Mouse (Mus musculus): ENCODE measurements around the gene Xaf1.
"Not testable (repeated sequence)": the region's sequence is repeated elsewhere in the genome, so short reads cannot be mapped to it uniquely, and the experiment has no call there.

Xaf1 gene

GRCm38 (mm10) chr11:72311355-72312001 is 10.0 kb downstream of the Xaf1 start:
- no peak for DNase-seq (ENCODE audit: extremely low read depth, low read depth)

GRCm38 (mm10) chr11:72314151-72314895 is 12.9 kb downstream of the Xaf1 start, which contains the start of gene Fbxo39:
TSS of gene Fbxo39 (plus strand) at chr11:72314444.
- DNase-seq (ENCODE audit: extremely low read depth, low read depth): no peak

GRCm38 (mm10) chr11:72318026-72318425 is 16.6 kb downstream of the Xaf1 start:
- no peak for DNase-seq (ENCODE audit: extremely low read depth, low read depth)

- no peak for DNase-seq (ENCODE audit: extremely low read depth, low read depth)
Observed at GRCm38 (mm10) chr11:72324431-72324830, 23.0 kb downstream of the Xaf1 start.

- DNase-seq (ENCODE audit: extremely low read depth, low read depth): peak; percentile 29
Observed at GRCm38 (mm10) chr11:72325701-72326100, 24.3 kb downstream of the Xaf1 start.

GRCm38 (mm10) chr11:72332951-72333667 is 31.7 kb downstream of the Xaf1 start:
- no peak for DNase-seq (ENCODE audit: extremely low read depth, low read depth)

- no peak for DNase-seq (ENCODE audit: extremely low read depth, low read depth)
Observed at GRCm38 (mm10) chr11:72334653-72335052, 33.2 kb downstream of the Xaf1 start.

- DNase-seq (ENCODE audit: extremely low read depth, low read depth): no peak
Observed at GRCm38 (mm10) chr11:72336726-72337125, 35.3 kb downstream of the Xaf1 start.

GRCm38 (mm10) chr11:72338437-72338871 is 37.0 kb downstream of the Xaf1 start:
- no peak for DNase-seq (ENCODE audit: extremely low read depth, low read depth)

- no peak for DNase-seq (ENCODE audit: extremely low read depth, low read depth)
Observed at GRCm38 (mm10) chr11:72339716-72340115, 38.3 kb downstream of the Xaf1 start.

- no peak for DNase-seq (ENCODE audit: extremely low read depth, low read depth)
Observed at GRCm38 (mm10) chr11:72342549-72343237, 41.3 kb downstream of the Xaf1 start.

- DNase-seq (ENCODE audit: extremely low read depth, low read depth): not testable (repeated sequence)
Observed at GRCm38 (mm10) chr11:72343238-72343625, 41.8 kb downstream of the Xaf1 start.

GRCm38 (mm10) chr11:72343904-72344303 is 42.5 kb downstream of the Xaf1 start:
- peak; percentile 50 for DNase-seq (ENCODE audit: extremely low read depth, low read depth)

- no peak for DNase-seq (ENCODE audit: extremely low read depth, low read depth)
Observed at GRCm38 (mm10) chr11:72344486-72344885, 43.1 kb downstream of the Xaf1 start.

- no peak for DNase-seq (ENCODE audit: extremely low read depth, low read depth)
Observed at GRCm38 (mm10) chr11:72348563-72348962, 47.1 kb downstream of the Xaf1 start.

GRCm38 (mm10) chr11:72349016-72349415 is 47.6 kb downstream of the Xaf1 start:
- no peak for DNase-seq (ENCODE audit: extremely low read depth, low read depth)

GRCm38 (mm10) chr11:72349652-72350051 is 48.2 kb downstream of the Xaf1 start:
- no peak for DNase-seq (ENCODE audit: extremely low read depth, low read depth)

GRCm38 (mm10) chr11:72352272-72352671 is 50.8 kb downstream of the Xaf1 start:
- peak; percentile 77 for DNase-seq (ENCODE audit: extremely low read depth, low read depth)

GRCm38 (mm10) chr11:72353186-72353585 is 51.8 kb downstream of the Xaf1 start:
- DNase-seq (ENCODE audit: extremely low read depth, low read depth): no peak

GRCm38 (mm10) chr11:72354971-72355728 is 53.7 kb downstream of the Xaf1 start:
- DNase-seq (ENCODE audit: extremely low read depth, low read depth): peak; percentile 35
